Mouse (Mus musculus): ENCODE measurements around the gene Itpr2.

GRCm38 (mm10) chr6:146228048-146228447 lies 274.0 kb downstream of the Itpr2 start:
- TF ChIP-seq POLR2A (IDR thresholded peaks at IDR 0.05; ENCODE audit: low read depth, low read length), result no peak
- no peak for TF ChIP-seq CTCF (conservative IDR thresholded peaks at IDR 0.05; ENCODE audit: insufficient read depth, insufficient read length, low read depth, low read length)

Data from kidney, adult 2 months (tissue).